Mouse (Mus musculus) brain, embryonic 14.5 days (tissue): ENCODE data around the gene Wdr20.

ENCODE experiments used
- CTCF ChIP-seq: fragments of 200-500 bp; IDR thresholded peaks from 2 replicates; pipeline ENCODE4 v1.5.1; 2012; ENCODE audit warnings: inconsistent platforms, mild to moderate bottlenecking, moderate library complexity, borderline replicate concordance; ENCODE audit not compliant: insufficient read depth, insufficient read length; ENCODE audit errors: extremely low read depth
- POLR2A ChIP-seq: fragments of 200-500 bp; IDR thresholded peaks from 2 replicates; pipeline ENCODE4 v1.6.1; 2012; ENCODE audit warnings: mild to moderate bottlenecking, inconsistent platforms, borderline replicate concordance; ENCODE audit not compliant: poor library complexity, insufficient read depth, insufficient read length, severe bottlenecking; ENCODE audit errors: extremely low read depth

GRCm38 (mm10) chr12:110764531-110764930 lies 26.8 kb downstream of the Wdr20 start:
- TF ChIP-seq POLR2A (no peak), CTCF (no peak)
